Mouse (Mus musculus) forebrain, embryonic 16.5 days (tissue): ENCODE measurements around the gene Cdh13. TPM values are rescaled to one million over a fixed set of nuclear protein-coding genes. Genes with fewer than 3 reads are reported as not detected.
A peak's percentile ranks its signal among the peaks of the same experiment; 100 is the strongest.

ENCODE experiments used
- ATAC-seq: fragments of 200-750 bp; cut with Nextera tagmentation; 2 replicates; pipeline ENCODE4 v1.8.0; 2017; ENCODE audit warnings: mild to moderate bottlenecking, moderate library complexity
- H3K27ac ChIP-seq: fragments of 300-500 bp; sonication (generic); 2 replicates; pipeline ENCODE4 v1.5.1; 2014; ENCODE audit warnings: low read length, control low read depth
- H3K27me3 ChIP-seq: fragments of 300-500 bp; sonication (generic); replicated peaks from 2 replicates; pipeline ENCODE4 v1.6.1; 2014; ENCODE audit warnings: low read length; ENCODE audit not compliant: control insufficient read depth, insufficient read depth
- H3K36me3 ChIP-seq: fragments of 300-500 bp; sonication (generic); 2 replicates; pipeline ENCODE4 v1.6.1; 2014; ENCODE audit not compliant: control insufficient read depth, insufficient read depth
- H3K4me1 ChIP-seq: fragments of 300-500 bp; sonication (generic); replicated peaks from 2 replicates; pipeline ENCODE4 v1.6.1; 2014; ENCODE audit warnings: low read length; ENCODE audit not compliant: control insufficient read depth, insufficient read depth
- H3K4me2 ChIP-seq: fragments of 300-500 bp; sonication (generic); 2 replicates; pipeline ENCODE4 v1.6.1; 2014; ENCODE audit warnings: mild to moderate bottlenecking, low read length, control low read depth
- H3K4me3 ChIP-seq: fragments of 300-500 bp; sonication (generic); replicated peaks from 2 replicates; pipeline ENCODE4 v1.5.1; 2014; ENCODE audit warnings: mild to moderate bottlenecking, low read length, control low read depth
- H3K9ac ChIP-seq: fragments of 300-500 bp; sonication (generic); replicated peaks from 2 replicates; pipeline ENCODE4 v1.6.1; 2014; ENCODE audit warnings: low read depth, low read length, control low read depth
- H3K9me3 ChIP-seq: fragments of 300-500 bp; sonication (generic); 2 replicates; pipeline ENCODE4 v1.6.1; 2016; ENCODE audit warnings: low read length; ENCODE audit not compliant: control insufficient read depth
- WGBS: fragments of 180-500 bp; shearing (Covaris S2); extraction: QIAGEN DNeasy Blood & Tissue Kit; methylation state at CpG from one replicate; pipeline ENCODE4 v1.1.7; 2014; 5-methylcytosine and 5-hydroxymethylcytosine counted together
- polyA plus RNA-seq: library from polyadenylated mRNA; unstranded; fragments of >200 nt; fragmentation: Nextera tagmentation; extraction: Ambion mirVana; gene quantifications from 2 replicates; pipeline ENCODE4 v1.2.1, GENCODE M21; 2015

The Cdh13 gene
- polyA plus RNA-seq, 1 experiment from 2014 or later, result 129 TPM

DNA sequence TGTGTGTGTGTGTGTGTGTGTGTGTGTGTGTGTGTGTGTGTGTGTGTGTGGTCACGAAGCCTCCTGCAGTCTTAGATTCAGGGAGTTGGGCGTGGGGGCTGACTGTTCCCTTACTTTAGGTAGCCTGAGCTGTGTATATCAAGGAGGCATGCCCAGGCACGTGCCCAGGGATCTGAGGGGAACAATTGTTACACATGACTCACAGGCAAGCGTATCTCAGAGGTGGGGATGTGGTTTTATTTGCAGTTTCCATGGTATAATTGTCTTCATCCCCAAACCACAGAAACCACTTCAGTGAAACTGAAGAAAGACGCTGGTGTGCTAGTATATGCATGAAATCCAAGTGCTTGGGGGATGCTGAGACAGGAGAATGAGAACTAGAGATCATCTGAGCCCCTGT is 546.8 kb downstream of the Cdh13 start:
- no peak for ATAC-seq
- Histone ChIP-seq H3K36me3 (no peaks in the 10 kb centered on the region), H3K4me3 (no peak overlapping the region), H3K4me2 (no peak overlapping the region), H3K9ac (no peak overlapping the region), H3K9me3 (no peaks in the 10 kb centered on the region), H3K4me1 (no peaks in the 10 kb centered on the region; the same call in 1 of the 2 replicates), H3K27ac (no peak overlapping the region), H3K27me3 (no peaks in the 10 kb centered on the region)
- 58% methylated on average over 5 of the region's 5 CpGs for WGBS

DNA sequence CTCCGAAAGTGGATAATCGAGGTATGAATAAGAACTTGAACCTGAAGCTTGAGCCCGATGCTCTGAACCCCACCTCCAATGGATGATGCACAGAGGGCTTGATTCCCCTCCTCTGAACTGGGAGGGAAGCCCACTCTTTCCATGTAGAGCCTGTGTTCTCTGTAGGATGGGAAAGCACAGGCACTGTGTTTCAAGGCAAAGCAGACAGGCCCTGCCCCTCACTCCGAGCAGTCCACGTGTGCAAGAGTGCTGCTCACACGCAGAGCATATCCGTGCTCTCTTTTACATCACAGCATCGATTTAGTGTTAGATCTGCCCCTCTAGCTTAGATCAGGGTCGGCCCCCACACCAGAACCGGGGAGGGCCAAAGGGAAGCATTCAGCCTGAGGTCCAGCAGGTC is 547.5 kb downstream of the Cdh13 start:
- no peak overlapping the region for H3K27ac ChIP-seq
- no peak overlapping the region for H3K9ac ChIP-seq
- no peaks in the 10 kb centered on the region for H3K36me3 ChIP-seq
- H3K9me3 ChIP-seq, result no peaks in the 10 kb centered on the region
- WGBS, result 74% methylated on average over 10 of the region's 10 CpGs
- ATAC-seq, result no peak
- H3K27me3 ChIP-seq, result no peaks in the 10 kb centered on the region
- H3K4me1 ChIP-seq, result no peaks in the 10 kb centered on the region; the same call in 1 of the 2 replicates
- no peak overlapping the region for H3K4me2 ChIP-seq
- no peak overlapping the region for H3K4me3 ChIP-seq

DNA sequence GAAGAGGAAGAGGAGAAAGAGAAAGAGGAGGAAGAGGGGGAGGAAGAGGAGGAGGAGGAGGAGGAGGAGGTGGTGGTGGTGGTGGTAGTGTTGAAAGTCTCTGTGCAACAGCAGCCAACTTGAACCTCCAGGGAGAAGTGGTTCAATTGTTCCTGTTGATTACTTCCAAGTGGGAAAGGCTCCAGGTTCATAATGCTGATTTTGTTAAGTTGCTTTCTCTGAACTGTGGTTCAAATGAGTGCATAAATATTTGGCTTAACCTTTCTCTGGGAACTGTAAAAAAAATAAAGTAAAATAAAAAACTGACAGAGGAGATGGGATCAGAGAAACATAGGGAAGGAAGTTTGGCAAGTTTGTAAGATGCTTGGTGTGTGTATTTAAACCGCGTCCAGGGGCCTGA is 555.3 kb downstream of the Cdh13 start:
- Histone ChIP-seq H3K9ac (no peak overlapping the region), H3K4me1 (no peaks in the 10 kb centered on the region), H3K4me2 (no peak overlapping the region), H3K36me3 (no peaks in the 10 kb centered on the region), H3K27me3 (no peaks in the 10 kb centered on the region), H3K4me3 (no peak overlapping the region), H3K27ac (no peak overlapping the region), H3K9me3 (no peaks in the 10 kb centered on the region)
- no peak for ATAC-seq
- 73% methylated on average over 2 of the region's 2 CpGs for WGBS

DNA sequence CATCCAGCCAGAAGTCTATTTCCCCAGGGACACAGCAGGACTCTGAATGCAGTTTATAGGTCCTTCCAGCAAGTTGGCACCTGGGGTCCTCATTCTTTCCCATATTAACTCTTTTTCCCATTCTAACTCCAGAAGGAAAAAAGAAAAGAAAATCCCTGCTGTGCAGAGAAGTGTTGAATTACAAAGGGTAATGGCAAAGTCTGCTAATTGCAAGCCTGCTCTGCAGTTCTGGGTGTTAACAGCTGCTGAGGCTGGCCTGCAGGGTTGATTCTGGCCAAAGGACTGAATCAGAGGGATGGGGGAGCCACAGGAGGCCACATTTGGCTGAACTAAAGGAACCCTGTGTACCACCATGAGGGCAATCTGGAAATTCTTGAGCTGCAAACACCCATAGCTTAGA is 562.2 kb downstream of the Cdh13 start:
- Histone ChIP-seq H3K36me3 (no peaks in the 10 kb centered on the region), H3K27ac (no peak overlapping the region), H3K4me3 (no peak overlapping the region), H3K4me2 (no peak overlapping the region), H3K4me1 (no peaks in the 10 kb centered on the region; the same call in 1 of the 2 replicates), H3K9me3 (no peaks in the 10 kb centered on the region), H3K27me3 (no peaks in the 10 kb centered on the region), H3K9ac (no peak overlapping the region)
- ATAC-seq, result peak; percentile 70

DNA sequence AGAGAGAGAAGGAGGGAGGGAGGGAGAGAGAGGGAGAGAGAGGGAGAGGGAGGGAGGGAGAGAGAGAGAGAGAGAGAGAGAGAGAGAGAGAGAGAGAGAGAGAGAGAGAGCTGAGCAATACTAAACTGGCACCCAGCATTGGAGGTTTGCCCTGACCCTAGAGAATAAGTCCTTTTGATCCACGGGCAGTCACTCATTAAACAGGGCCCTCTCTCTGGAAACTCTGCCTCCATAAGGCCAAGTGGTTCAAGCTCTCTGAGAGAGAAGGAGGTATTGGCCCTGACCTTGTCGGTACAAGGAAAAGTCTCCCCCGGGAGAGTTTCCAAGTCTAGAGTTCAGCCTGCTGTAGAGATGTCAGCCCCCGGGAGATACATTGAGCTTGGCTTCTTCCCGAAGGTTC is 564.5 kb downstream of the Cdh13 start:
- WGBS, result 64% methylated on average over 5 of the region's 5 CpGs
- no peak overlapping the region for H3K9ac ChIP-seq
- H3K4me3 ChIP-seq, result no peak overlapping the region

DNA sequence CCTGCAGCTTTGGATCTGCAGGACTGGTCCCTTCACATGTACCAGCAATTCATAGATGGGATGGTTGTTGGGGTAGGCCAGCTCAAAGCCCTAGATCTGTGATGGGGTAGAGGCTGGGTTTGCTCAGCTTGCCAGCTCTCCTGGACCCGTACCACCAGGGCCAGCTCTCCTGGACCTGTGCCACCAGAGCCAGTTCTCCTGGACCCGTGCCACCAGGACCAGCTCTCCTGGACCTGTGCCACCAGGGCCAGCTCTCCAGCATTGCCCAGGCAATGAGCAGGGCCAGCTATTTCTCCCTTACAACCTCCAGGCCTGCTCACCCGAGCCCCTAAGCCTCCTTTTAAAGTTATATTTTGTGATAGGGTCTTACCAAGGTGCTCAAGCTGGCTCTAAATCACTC is 566.0 kb downstream of the Cdh13 start:
- Histone ChIP-seq H3K4me3 (no peak overlapping the region), H3K4me2 (no peak overlapping the region), H3K9ac (no peak overlapping the region), H3K36me3 (no peaks in the 10 kb centered on the region), H3K4me1 (no peaks in the 10 kb centered on the region; the same call in 1 of the 2 replicates), H3K27me3 (no peaks in the 10 kb centered on the region), H3K9me3 (no peaks in the 10 kb centered on the region), H3K27ac (no peak overlapping the region)
- WGBS, result 45% methylated on average over 3 of the region's 3 CpGs
- peak; percentile 34; the same call in 1 of the 2 replicates for ATAC-seq

More for the DNA sequence above, 564.5 kb downstream of the Cdh13 start:
- no peak for ATAC-seq
- Histone ChIP-seq H3K4me2 (no peak overlapping the region), H3K9me3 (no peaks in the 10 kb centered on the region), H3K27ac (no peak overlapping the region), H3K27me3 (no peaks in the 10 kb centered on the region), H3K4me1 (no peaks in the 10 kb centered on the region; the same call in 1 of the 2 replicates), H3K36me3 (no peaks in the 10 kb centered on the region)

DNA sequence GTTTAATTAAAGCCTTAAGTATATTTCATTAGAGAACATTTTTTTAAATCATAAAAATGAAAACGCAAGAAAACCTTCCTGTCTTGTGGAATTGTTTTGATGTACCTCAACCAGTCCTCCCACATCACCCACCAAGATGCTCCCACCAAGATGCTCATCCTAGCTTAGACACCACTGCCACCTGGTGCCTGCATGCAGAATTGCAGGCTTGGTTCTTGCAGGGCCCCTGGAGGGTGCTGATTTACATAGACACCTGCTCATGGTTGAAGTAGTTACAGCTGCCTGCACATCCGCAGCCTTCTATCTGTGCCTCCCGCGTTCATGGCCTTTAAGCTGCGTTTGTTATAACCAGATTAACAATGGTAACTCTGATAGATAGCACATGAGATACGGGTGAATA is 566.8 kb downstream of the Cdh13 start:
- WGBS, result 28% methylated on average over 6 of the region's 6 CpGs
- no peak overlapping the region for H3K27ac ChIP-seq
- peak; percentile 50; the same call in 1 of the 2 replicates for ATAC-seq
- H3K27me3 ChIP-seq, result no peaks in the 10 kb centered on the region
- no peak overlapping the region for H3K4me3 ChIP-seq
- H3K9me3 ChIP-seq, result no peaks in the 10 kb centered on the region
- no peaks in the 10 kb centered on the region; the same call in 1 of the 2 replicates for H3K4me1 ChIP-seq
- H3K36me3 ChIP-seq, result no peaks in the 10 kb centered on the region
- no peak overlapping the region for H3K9ac ChIP-seq
- no peak overlapping the region for H3K4me2 ChIP-seq

DNA sequence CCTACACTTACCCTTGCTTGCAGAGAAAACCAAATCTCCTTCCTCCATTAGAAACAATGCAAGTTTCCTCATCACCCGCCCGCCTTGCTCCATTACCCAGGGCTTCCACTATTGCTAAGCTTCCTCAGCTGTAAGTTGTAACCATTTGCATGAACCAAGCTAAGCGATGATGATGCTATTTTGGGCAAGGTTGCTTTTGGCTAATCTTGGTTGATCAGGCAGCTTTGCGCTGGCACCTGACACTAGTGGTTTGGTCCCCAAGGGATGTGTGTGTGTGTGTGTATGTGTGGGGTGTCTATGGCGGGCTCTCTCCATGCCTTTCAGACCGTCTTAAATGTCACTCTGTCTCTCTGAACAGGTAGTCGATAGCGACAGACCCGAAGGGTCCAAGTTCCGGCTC is 567.8 kb downstream of the Cdh13 start:
- no peaks in the 10 kb centered on the region for H3K36me3 ChIP-seq
- H3K4me2 ChIP-seq, result no peak overlapping the region
- ATAC-seq, result no peak
- H3K4me3 ChIP-seq, result no peak overlapping the region
- 93% methylated on average over 10 of the region's 10 CpGs for WGBS
- H3K9me3 ChIP-seq, result no peaks in the 10 kb centered on the region
- H3K4me1 ChIP-seq, result no peaks in the 10 kb centered on the region; the same call in 1 of the 2 replicates
- no peak overlapping the region for H3K27ac ChIP-seq
- no peaks in the 10 kb centered on the region for H3K27me3 ChIP-seq
- no peak overlapping the region for H3K9ac ChIP-seq

DNA sequence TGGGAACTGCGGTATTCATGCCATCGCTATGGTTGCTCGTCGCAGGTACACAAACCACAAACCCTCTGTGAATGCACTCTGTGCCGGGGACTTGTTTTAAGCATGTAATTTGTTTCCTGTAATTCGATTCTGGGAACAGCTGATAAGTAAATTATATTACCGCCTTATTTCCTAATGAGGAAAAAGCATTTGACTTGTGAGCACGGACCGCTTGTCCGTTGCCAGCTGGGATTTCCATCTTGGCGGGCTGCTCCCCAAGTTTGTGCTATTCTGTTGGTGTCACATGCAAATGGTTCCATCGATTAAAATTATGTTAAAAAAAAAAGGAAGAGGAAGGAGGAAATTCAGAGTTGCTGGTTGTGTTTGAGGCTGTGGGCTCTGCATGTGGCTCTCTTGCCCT is 569.3 kb downstream of the Cdh13 start:
- 68% methylated on average over 12 of the region's 12 CpGs for WGBS
- no peaks in the 10 kb centered on the region for H3K9me3 ChIP-seq

DNA sequence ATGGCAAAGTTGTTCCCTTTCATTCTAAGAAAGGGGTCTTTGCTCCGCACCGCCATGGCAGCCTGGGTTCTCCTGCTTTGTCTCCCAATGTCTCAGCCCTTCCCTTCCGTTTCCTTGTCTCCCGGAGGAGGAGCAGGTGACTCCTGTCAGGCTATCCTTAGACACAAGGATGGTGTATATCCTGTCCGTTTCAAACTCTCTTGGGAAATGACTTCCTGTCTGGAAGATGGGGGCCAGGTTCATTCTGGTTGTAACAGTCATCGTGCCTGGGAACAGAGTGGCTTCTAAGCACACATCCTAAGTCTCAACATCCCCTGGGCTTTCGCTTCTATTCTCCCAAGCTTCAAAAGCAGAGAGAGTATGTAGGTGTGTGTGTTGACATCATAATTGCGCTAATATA is 571.1 kb downstream of the Cdh13 start:
- H3K4me2 ChIP-seq, result no peak overlapping the region
- ATAC-seq, result no peak
- H3K36me3 ChIP-seq, result no peaks in the 10 kb centered on the region
- H3K9me3 ChIP-seq, result no peaks in the 10 kb centered on the region
- no peaks in the 10 kb centered on the region for H3K27me3 ChIP-seq
- no peak overlapping the region for H3K9ac ChIP-seq
- H3K4me1 ChIP-seq, result no peaks in the 10 kb centered on the region; the same call in 1 of the 2 replicates
- 91% methylated on average over 8 of the region's 8 CpGs for WGBS
- no peak overlapping the region for H3K27ac ChIP-seq
- no peak overlapping the region for H3K4me3 ChIP-seq

More for the DNA sequence above, 569.3 kb downstream of the Cdh13 start:
- no peak overlapping the region for H3K27ac ChIP-seq
- H3K9ac ChIP-seq, result no peak overlapping the region
- no peak overlapping the region for H3K4me2 ChIP-seq
- no peak for ATAC-seq
- H3K4me3 ChIP-seq, result no peak overlapping the region
- H3K27me3 ChIP-seq, result no peaks in the 10 kb centered on the region
- no peaks in the 10 kb centered on the region for H3K36me3 ChIP-seq
- H3K4me1 ChIP-seq, result no peaks in the 10 kb centered on the region; the same call in 1 of the 2 replicates
